Mouse (Mus musculus): ENCODE measurements around the gene Spg7. TPM values are rescaled to one million over a fixed set of nuclear protein-coding genes. Genes with fewer than 3 reads are reported as not detected.
"Not testable (repeated sequence)": the region's sequence is repeated elsewhere in the genome, so short reads cannot be mapped to it uniquely, and the experiment has no call there.

Spg7 gene
- total RNA-seq (2022), result 100 to 1,000 TPM in 1 of 4 experiments, 10 to 100 TPM in 3; 85.0 to 103 (median 86.7) TPM

- DNase-seq, result no peak
These were observed at the start of gene Spg7 for GRCm38 (mm10) chr8:123062721-123063120. Gene Spg7, plus strand, starts transcription at chr8:123062942.

GRCm38 (mm10) chr8:123014429-123014828 lies 48.3 kb upstream of the Spg7 start:
- DNase-seq, result no peak

- no peak for DNase-seq
These were observed 47.7 kb upstream of the Spg7 start for GRCm38 (mm10) chr8:123015074-123015473.

GRCm38 (mm10) chr8:123017143-123017542 lies 45.6 kb upstream of the Spg7 start:
- no peak for DNase-seq

GRCm38 (mm10) chr8:123018484-123019164 lies 44.1 kb upstream of the Spg7 start:
- DNase-seq, result no peak

GRCm38 (mm10) chr8:123020084-123020483 lies 42.7 kb upstream of the Spg7 start:
- DNase-seq, result no peak

GRCm38 (mm10) chr8:123020859-123021258 lies 41.9 kb upstream of the Spg7 start:
- DNase-seq, result no peak

- DNase-seq, result no peak
These were observed 41.5 kb upstream of the Spg7 start for GRCm38 (mm10) chr8:123021259-123021658.

- no peak for DNase-seq
These were observed 40.0 kb upstream of the Spg7 start for GRCm38 (mm10) chr8:123022727-123023126.

GRCm38 (mm10) chr8:123024226-123024625 lies 38.5 kb upstream of the Spg7 start:
- DNase-seq, result no peak

GRCm38 (mm10) chr8:123025951-123026351 lies 36.8 kb upstream of the Spg7 start:
- no peak for DNase-seq

- no peak for DNase-seq
These were observed 35.0 kb upstream of the Spg7 start for GRCm38 (mm10) chr8:123027786-123028185.

GRCm38 (mm10) chr8:123030091-123030490 lies 32.7 kb upstream of the Spg7 start:
- DNase-seq, result not testable (repeated sequence)

- DNase-seq, result no peak
These were observed 31.3 kb upstream of the Spg7 start for GRCm38 (mm10) chr8:123031321-123031978.

- DNase-seq, result no peak
These were observed 30.0 kb upstream of the Spg7 start for GRCm38 (mm10) chr8:123032730-123033129.

GRCm38 (mm10) chr8:123033431-123033830 lies 29.3 kb upstream of the Spg7 start:
- no peak for DNase-seq

GRCm38 (mm10) chr8:123034171-123034570 lies 28.6 kb upstream of the Spg7 start:
- DNase-seq, result no peak

GRCm38 (mm10) chr8:123036956-123037355 lies 25.8 kb upstream of the Spg7 start:
- no peak for DNase-seq

- no peak for DNase-seq
These were observed 25.3 kb upstream of the Spg7 start for GRCm38 (mm10) chr8:123037487-123037886.

- no peak for DNase-seq
These were observed 24.4 kb upstream of the Spg7 start for GRCm38 (mm10) chr8:123038351-123038750.

GRCm38 (mm10) chr8:123039376-123040109 lies 23.2 kb upstream of the Spg7 start:
- DNase-seq, result no peak

GRCm38 (mm10) chr8:123040110-123040650 lies 22.6 kb upstream of the Spg7 start:
- DNase-seq, result no peak
